Mouse (Mus musculus) cerebellum, adult 2 months (tissue): Measurements from ENCODE around the gene Recql5. TPM values are rescaled to one million over a fixed set of nuclear protein-coding genes. Genes with fewer than 3 reads are reported as not detected.

Experiments
- DNase-seq, 2 experiments: peaks; one replicate each; pipeline ENCODE4 v3.0.0; 2021
- H3K27ac ChIP-seq: fragments of 200-500 bp; 2 replicates; pipeline ENCODE4 v1.5.1; 2012; ENCODE audit warnings: low read length, control low read depth, inconsistent platforms; ENCODE audit not compliant: insufficient read depth
- H3K27me3 ChIP-seq: fragments of 200-500 bp; 2 replicates; pipeline ENCODE4 v1.6.1; 2012; ENCODE audit warnings: inconsistent platforms, mild to moderate bottlenecking, low read length, moderate library complexity; ENCODE audit not compliant: control insufficient read depth, insufficient read depth
- H3K4me1 ChIP-seq: fragments of 200-500 bp; 2 replicates; pipeline ENCODE4 v1.6.1; 2011; ENCODE audit warnings: low read length; ENCODE audit not compliant: control insufficient read depth, insufficient read depth
- H3K4me3 ChIP-seq: fragments of 200-500 bp; replicated peaks from 2 replicates; pipeline ENCODE3; 2011; ENCODE audit warnings: mild to moderate bottlenecking, low read depth, low read length, control low read depth; ENCODE audit not compliant: insufficient read depth
- CTCF ChIP-seq: fragments of 200-500 bp; IDR thresholded peaks from 2 replicates; pipeline ENCODE4 v1.5.1; 2011; ENCODE audit warnings: low read depth, mild to moderate bottlenecking, control low read depth, low read length, moderate library complexity, borderline replicate concordance; ENCODE audit not compliant: insufficient read depth
- POLR2A ChIP-seq: fragments of 200-500 bp; IDR thresholded peaks from 2 replicates; pipeline ENCODE4 v1.6.1; 2011; ENCODE audit warnings: low read length, control low read depth, borderline replicate concordance; ENCODE audit not compliant: insufficient read depth
- WGBS: fragments of 180-500 bp; shearing (Covaris S2); methylation state at CpG from one replicate; pipeline ENCODE4 v1.1.7; 2018; 5-methylcytosine and 5-hydroxymethylcytosine counted together
- polyA plus RNA-seq: library from polyadenylated mRNA; depleted of rRNA; stranded (reverse); fragments of >200 nt; gene quantifications from 2 replicates; pipeline ENCODE4 v1.2.3, GENCODE M21; 2012; rRNA removed

The Recql5 gene
- polyA plus RNA-seq, 1 experiment, result 24.7 TPM

GRCm38 (mm10) chr11:115843141-115843890 is 90.0 kb downstream of the Recql5 start:
- no peak for TF ChIP-seq POLR2A
- no peak for TF ChIP-seq CTCF
- no peaks in the 10 kb centered on the region for H3K27me3 ChIP-seq
- H3K27ac ChIP-seq, result no peak overlapping the region
- no peak overlapping the region for H3K4me3 ChIP-seq
- peaks cover 6% of the 10 kb centered on the region for H3K4me1 ChIP-seq
- no peak for DNase-seq
- WGBS, result 83% methylated on average over 14 of the region's 14 CpGs

Other genes starting within 250 kb of the Recql5 start
- gene Grb2, start 224.9 kb downstream of the Recql5 start, polyA plus RNA-seq, result 132 and 149 TPM in 2 replicates
- 54.2 and 57.4 TPM in 2 replicates for gene Tmem94, start 168.0 kb downstream of the Recql5 start, polyA plus RNA-seq
- gene Caskin2, start 119.8 kb downstream of the Recql5 start, polyA plus RNA-seq, result 16.5 and 17.1 TPM in 2 replicates
- 21.1 and 25.0 TPM in 2 replicates for gene Tsen54, start 118.8 kb downstream of the Recql5 start, polyA plus RNA-seq
- gene Llgl2, start 109.4 kb downstream of the Recql5 start, polyA plus RNA-seq, result 1.8 and 2.5 TPM in 2 replicates
- gene Myo15b, start 75.1 kb downstream of the Recql5 start, polyA plus RNA-seq, result 0.16 and 0.32 TPM in 2 replicates
- 1.3 and 1.7 TPM in 2 replicates for gene Smim5, start 33.5 kb downstream of the Recql5 start, polyA plus RNA-seq
- gene Smim6, start 21.5 kb downstream of the Recql5 start, polyA plus RNA-seq, result 0.11 TPM in 1 of 2 replicates, not detected in the other
- 49.5 and 53.5 TPM in 2 replicates for gene Sap30bp, start 195 bp downstream of the Recql5 start, polyA plus RNA-seq
- 21.6 and 28.6 TPM in 2 replicates for gene Itgb4, start 41.2 kb upstream of the Recql5 start, polyA plus RNA-seq
- gene Galk1, start 79.2 kb upstream of the Recql5 start, polyA plus RNA-seq, result 14.8 and 15.1 TPM in 2 replicates
- gene H3f3b, start 94.5 kb upstream of the Recql5 start, polyA plus RNA-seq, result 456 and 541 TPM in 2 replicates
- 48.1 and 49.1 TPM in 2 replicates for gene Unk, start 96.8 kb upstream of the Recql5 start, polyA plus RNA-seq
- gene Unc13d, start 144.5 kb upstream of the Recql5 start, polyA plus RNA-seq, result 3.8 and 5.7 TPM in 2 replicates
- gene Wbp2, start 153.5 kb upstream of the Recql5 start, polyA plus RNA-seq, result 509 and 539 TPM in 2 replicates
- 4.1 TPM in 2 replicates for gene Trim47, start 193.7 kb upstream of the Recql5 start, polyA plus RNA-seq
- gene Trim65, start 197.7 kb upstream of the Recql5 start, polyA plus RNA-seq, result 7.9 and 9.3 TPM in 2 replicates
- 61.9 and 66.2 TPM in 2 replicates for gene Mrpl38, start 205.4 kb upstream of the Recql5 start, polyA plus RNA-seq
- gene Fbf1, start 234.7 kb upstream of the Recql5 start, polyA plus RNA-seq, result 81.1 and 83.0 TPM in 2 replicates